Mouse (Mus musculus): Measurements from ENCODE around the gene Fbxo9.

DNA sequence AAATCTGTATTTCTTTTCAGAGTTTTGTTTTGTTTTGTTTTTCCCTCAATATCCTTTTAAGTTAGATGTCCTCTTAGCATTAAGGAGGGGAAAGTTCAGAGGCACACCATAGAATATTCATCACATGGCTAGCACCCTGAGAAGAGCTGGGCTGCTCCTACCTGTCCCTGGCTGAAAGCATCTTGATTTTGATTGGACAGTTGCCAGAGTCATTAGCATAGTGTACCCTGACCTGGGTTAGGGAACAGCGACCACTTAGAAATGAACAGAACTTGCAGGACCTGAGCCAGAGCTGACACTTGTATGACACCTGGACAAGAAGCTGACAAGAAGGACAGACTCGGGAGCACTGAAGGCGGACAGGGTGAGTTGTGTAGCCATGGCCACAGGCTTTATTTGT lies 57.2 kb downstream of the Fbxo9 start, which contains the start of gene Gcm1:
- TF ChIP-seq CTCF (conservative IDR thresholded peaks at IDR 0.05 in 1 of 2, IDR thresholded peaks at IDR 0.05 in 1 of 2; ENCODE audit: low read depth in 2 of 2, low read length in 2 of 2): no peak
- TF ChIP-seq SIN3A (IDR thresholded peaks at IDR 0.05; ENCODE audit: low read length): no peak

Measured in CH12.LX (cell line).